Mouse (Mus musculus) olfactory bulb, adult 2 months (tissue): ENCODE data around the gene Rabep1.

Source experiments
- CTCF ChIP-seq: fragments of 200-500 bp; IDR thresholded peaks from 2 replicates; pipeline ENCODE4 v1.5.1; 2012; ENCODE audit warnings: low read depth, mild to moderate bottlenecking, low read length, moderate library complexity; ENCODE audit not compliant: insufficient read depth
- POLR2A ChIP-seq: fragments of 200-500 bp; IDR thresholded peaks from 2 replicates; pipeline ENCODE4 v1.6.1; 2012; ENCODE audit warnings: mild to moderate bottlenecking, low read depth, low read length, moderate library complexity; ENCODE audit not compliant: insufficient read depth

DNA sequence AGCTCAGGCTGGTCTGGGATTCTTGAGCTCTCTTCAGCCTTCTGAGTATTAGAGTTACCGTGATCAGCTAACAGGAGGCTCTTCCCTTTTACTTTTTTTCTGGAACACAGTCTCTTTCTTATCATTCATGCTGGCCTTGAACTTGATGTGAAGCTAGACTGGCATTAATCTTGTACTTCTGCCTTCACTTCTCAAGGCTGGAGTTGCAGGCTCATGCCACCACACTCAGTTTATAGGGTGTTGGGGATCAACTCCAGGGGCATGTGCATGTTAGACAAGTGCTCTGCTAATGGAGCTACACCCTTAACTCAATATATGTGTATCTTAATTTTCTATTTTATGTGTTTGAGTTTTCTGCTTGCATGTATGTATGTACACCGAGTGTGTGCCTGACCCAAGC is 25.2 kb downstream of the Rabep1 start:
- TF ChIP-seq CTCF = no peak
- no peak for TF ChIP-seq POLR2A
